Mouse (Mus musculus) bone marrow macrophage, adult 2 months (primary cell): Measurements from ENCODE around the gene Tas1r3. TPM values are rescaled to one million over a fixed set of nuclear protein-coding genes. Genes with fewer than 3 reads are reported as not detected.

Source experiments
- H3K27ac ChIP-seq: 2 replicates; pipeline ENCODE4 v1.5.1; 2012; ENCODE audit warnings: low read depth, low read length; ENCODE audit not compliant: insufficient read depth
- H3K4me1 ChIP-seq: 2 replicates; pipeline ENCODE4 v1.6.1; 2012; ENCODE audit warnings: low read length; ENCODE audit not compliant: control insufficient read depth, insufficient read depth
- H3K4me3 ChIP-seq: 2 replicates; pipeline ENCODE4 v1.5.1; 2012; ENCODE audit warnings: mild to moderate bottlenecking, low read length, moderate library complexity; ENCODE audit not compliant: insufficient read depth
- CTCF ChIP-seq: IDR thresholded peaks from 2 replicates; pipeline ENCODE4 v1.5.1; 2012; ENCODE audit warnings: low read depth, mild to moderate bottlenecking, low read length, moderate library complexity
- POLR2A ChIP-seq: IDR thresholded peaks from 2 replicates; pipeline ENCODE4 v1.6.1; 2012; ENCODE audit warnings: mild to moderate bottlenecking, low read depth, low read length, borderline replicate concordance
- polyA plus RNA-seq: library from polyadenylated mRNA; stranded (reverse); fragments of >200 nt; gene quantifications from 2 replicates; pipeline ENCODE4 v1.2.4, GENCODE M21; 2012; ENCODE audit not compliant: missing spikeins, insufficient read depth, insufficient read length

Gene Tas1r3
- polyA plus RNA-seq, 1 experiment, result 0.62 TPM

DNA sequence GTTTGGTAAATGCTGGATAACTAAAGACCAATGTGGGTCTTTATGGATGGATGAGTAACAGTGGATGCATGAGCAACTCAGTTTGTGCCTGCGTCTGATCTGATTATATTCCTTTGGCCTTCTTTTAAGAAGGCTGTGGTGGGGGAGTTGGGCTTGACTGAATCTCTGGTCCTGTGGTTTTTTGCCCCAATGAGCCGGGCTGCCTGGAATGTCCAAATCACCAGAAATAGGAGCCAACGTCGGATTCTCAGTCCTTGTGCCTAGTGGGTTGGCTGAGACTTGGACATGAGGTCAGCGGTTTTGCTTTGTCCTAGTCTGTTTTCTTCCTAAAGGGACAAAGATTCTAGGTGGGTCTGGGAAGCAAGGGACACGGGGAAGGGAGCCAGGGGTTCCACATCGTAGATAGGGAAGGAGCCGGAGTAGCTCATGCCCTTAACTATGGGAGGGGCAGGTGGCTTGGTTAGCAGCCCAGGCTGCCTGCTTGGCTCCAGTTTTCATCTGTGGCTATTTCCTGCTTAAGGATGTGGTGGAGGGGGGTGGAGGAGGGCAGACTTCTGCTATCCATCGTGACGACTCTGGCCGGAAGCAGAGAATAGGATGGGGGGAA lies 25.7 kb downstream of the Tas1r3 start:
- H3K4me3 ChIP-seq, result no peak overlapping the region
- H3K4me1 ChIP-seq, result peaks cover 32% of the 10 kb centered on the region
- TF ChIP-seq CTCF, result no peak
- TF ChIP-seq POLR2A, result no peak
- H3K27ac ChIP-seq, result no peak overlapping the region

DNA sequence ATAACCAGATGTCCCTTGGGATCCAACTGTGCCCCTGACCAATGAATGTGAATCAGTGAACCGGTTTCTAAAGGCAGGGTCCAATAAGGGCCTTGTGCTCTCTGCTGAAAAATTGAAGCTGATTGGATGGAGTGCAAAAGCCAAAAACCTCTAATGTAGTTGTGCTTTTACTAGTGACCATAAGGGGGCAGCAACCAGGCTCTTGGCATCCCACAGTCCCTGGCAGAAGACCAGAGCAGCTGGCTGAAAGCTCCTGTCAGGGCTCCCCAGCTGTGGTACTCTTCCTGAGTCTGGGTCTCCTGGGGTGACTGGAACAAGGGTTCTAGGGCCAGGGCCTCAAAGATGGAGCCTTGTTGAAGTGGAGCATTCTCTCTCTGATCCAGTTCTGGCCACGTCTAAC lies 29.3 kb downstream of the Tas1r3 start:
- Histone ChIP-seq H3K27ac (peak overlapping the region; percentile 52; the same call in 1 of the 2 replicates), H3K4me3 (no peak overlapping the region), H3K4me1 (peaks cover 33% of the 10 kb centered on the region)
- TF ChIP-seq CTCF (no peak; the same call in 1 of the 2 replicates), POLR2A (no peak)

GRCm38 (mm10) chr4:155833234-155833633 lies 29.9 kb downstream of the Tas1r3 start:
- Histone ChIP-seq H3K27ac (peak overlapping the region; percentile 52), H3K4me3 (peak overlapping the region; percentile 91; the same call in 1 of the 2 replicates), H3K4me1 (peaks cover 33% of the 10 kb centered on the region)
- TF ChIP-seq POLR2A (no peak), CTCF (no peak)

DNA sequence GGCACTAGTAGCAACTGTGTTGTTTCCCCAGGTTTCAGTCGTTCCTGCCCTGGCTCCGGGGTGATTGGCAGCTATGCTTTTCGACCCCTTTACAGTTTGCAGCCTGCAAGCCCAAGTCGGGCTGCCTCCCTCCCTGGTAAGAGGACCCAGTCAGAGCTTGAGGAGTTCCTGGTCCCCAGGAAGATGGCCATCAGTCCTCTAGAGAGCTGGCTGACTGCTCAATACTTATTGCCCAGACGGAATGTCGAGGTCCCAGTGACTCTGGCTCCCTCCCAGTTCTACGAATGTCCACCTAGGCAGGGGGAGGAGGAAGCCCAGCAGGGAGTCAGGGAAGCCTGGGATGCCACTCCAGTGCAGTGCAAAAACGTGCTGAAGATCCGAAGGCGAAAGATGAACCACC lies 30.8 kb downstream of the Tas1r3 start:
- Histone ChIP-seq H3K4me3 (peak overlapping the region; percentile 91), H3K4me1 (peaks cover 28% of the 10 kb centered on the region), H3K27ac (peak overlapping the region; percentile 54)
- no peak for TF ChIP-seq POLR2A
- TF ChIP-seq CTCF, result no peak

- TF ChIP-seq CTCF (no peak), POLR2A (no peak)
These were observed 31.3 kb downstream of the Tas1r3 start for GRCm38 (mm10) chr4:155831831-155832230.

GRCm38 (mm10) chr4:155831205-155831766 lies 31.9 kb downstream of the Tas1r3 start, which contains the start of gene Aurkaip1:
Gene Aurkaip1, plus strand, starts transcription at chr4:155831272.
- H3K27ac ChIP-seq, result peak within 1 kb of the TSS; percentile 83
- H3K4me1 ChIP-seq, result peaks cover 26% of the 10 kb centered on the region
- TF ChIP-seq CTCF, result no peak; the same call in 1 of the 2 replicates
- no peak for TF ChIP-seq POLR2A
- peak within 1 kb of the TSS; percentile 91 for H3K4me3 ChIP-seq

More at GRCm38 (mm10) chr4:155831831-155832230, 31.3 kb downstream of the Tas1r3 start:
- H3K4me1 ChIP-seq, result peaks cover 26% of the 10 kb centered on the region
- H3K27ac ChIP-seq, result peak overlapping the region; percentile 54
- peak overlapping the region; percentile 91 for H3K4me3 ChIP-seq

DNA sequence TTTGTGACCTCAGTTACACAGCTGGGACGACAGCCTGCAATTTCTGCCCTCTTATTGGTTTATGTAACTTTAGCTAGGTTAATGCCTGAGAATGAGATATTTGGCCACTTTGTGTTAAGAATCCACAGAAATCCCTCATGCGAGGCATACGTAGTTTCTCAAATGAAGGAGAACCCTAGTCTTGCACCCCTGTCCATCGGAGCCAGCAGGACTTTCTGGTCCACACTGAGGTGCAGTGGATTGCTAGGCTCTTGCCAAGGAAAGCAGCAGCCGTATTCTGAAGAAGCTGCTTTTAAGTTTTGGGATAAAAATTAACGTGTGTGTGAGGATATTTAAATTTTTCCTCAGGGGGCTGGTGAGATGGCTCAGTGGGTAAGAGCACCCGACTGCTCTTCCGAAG lies 32.6 kb downstream of the Tas1r3 start:
- Histone ChIP-seq H3K4me3 (peak overlapping the region; percentile 21), H3K4me1 (peaks cover 26% of the 10 kb centered on the region), H3K27ac (no peak overlapping the region)
- TF ChIP-seq POLR2A (no peak), CTCF (no peak)

DNA sequence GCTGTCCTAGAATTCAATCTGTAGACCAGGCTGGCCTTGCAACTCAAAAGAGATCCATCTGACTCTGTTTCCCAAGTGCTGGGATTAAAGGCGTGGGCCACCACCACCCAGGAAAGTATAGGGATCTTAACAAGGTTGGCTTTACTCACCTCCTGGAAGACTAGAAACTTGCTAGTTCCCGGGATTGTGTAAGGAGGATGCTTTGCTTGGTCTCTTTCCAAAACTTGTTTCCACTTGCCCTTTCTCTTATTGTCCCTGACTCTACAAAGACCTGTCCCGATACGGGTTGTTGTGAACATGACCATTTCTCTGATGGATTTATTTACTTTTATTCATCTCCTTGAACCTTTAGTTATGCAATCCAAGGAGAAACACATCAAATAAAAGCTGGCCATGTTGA lies 33.3 kb downstream of the Tas1r3 start:
- H3K4me3 ChIP-seq, result no peak overlapping the region
- peaks cover 26% of the 10 kb centered on the region for H3K4me1 ChIP-seq
- TF ChIP-seq POLR2A, result no peak
- TF ChIP-seq CTCF, result no peak
- H3K27ac ChIP-seq, result no peak overlapping the region

DNA sequence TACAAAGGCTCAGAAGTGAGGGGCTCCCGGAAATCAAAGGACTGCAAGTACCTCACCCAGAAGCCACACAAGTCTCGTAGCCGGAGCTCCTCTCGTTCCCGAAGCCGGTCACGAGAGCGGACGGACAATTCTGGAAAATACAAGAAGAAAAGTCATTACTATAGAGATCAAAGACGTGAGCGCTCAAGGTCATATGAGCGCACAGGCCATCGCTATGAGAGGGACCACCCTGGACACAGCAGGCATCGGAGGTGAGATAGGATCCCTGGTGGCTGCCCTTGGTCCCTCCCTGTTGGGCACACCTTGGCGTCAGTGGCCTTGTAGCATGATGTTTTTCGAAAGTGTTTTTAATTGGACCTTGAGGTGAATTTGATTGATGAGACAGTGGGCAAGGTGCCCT lies 39.7 kb downstream of the Tas1r3 start:
- Histone ChIP-seq H3K27ac (no peak overlapping the region), H3K4me3 (no peak overlapping the region), H3K4me1 (no peaks in the 10 kb centered on the region)
- no peak for TF ChIP-seq POLR2A
- no peak for TF ChIP-seq CTCF

- Histone ChIP-seq H3K4me3 (no peak overlapping the region), H3K4me1 (no peaks in the 10 kb centered on the region), H3K27ac (no peak overlapping the region)
- TF ChIP-seq CTCF (peak; percentile 45; the same call in 1 of the 2 replicates), POLR2A (no peak)
These were observed 42.1 kb downstream of the Tas1r3 start for GRCm38 (mm10) chr4:155821025-155821424.
